Comparison of ENCODE assay signal across 7 mouse cellular contexts in the genomic region with DNA sequence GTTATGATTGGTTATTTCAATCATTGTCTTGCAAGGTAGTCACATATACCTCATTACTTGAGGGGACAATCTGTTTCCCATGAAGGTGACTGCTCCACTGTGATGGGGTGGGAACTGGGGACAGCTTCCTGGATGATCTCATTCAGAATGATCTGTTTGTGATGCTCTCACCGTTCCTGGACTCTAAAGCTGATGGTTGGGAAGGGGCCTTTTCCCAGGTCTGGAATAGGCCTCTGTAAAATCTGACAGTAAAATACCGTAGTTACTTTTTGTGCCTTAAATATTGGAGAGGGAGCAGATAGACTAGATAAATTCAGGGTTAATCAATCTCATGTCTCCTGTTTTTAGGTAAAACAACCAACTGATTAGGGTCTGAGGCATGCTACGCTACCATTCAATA. TPM values are rescaled to one million over a fixed set of nuclear protein-coding genes. Genes with fewer than 3 reads are reported as not detected.
DNase-seq lines count a peak whose midpoint lies in the region; ATAC-seq and TF ChIP-seq lines count a peak whose summit lies in the region.

Rp9 (minus strand) TSS at position 101 of the 400 bp plus-strand sequence.

- no peaks in the 10 kb centered on the region for H3K27me3 ChIP-seq in G1E (ENCODE audit: insufficient read depth, low read length)
- no peaks in the 10 kb centered on the region for H3K27me3 ChIP-seq in forebrain, embryonic 13.5 days
- H3K27me3 ChIP-seq in hindbrain, embryonic 11.5 days (ENCODE audit: control insufficient read depth, insufficient read depth, low read length): no peaks in the 10 kb centered on the region
- no peaks in the 10 kb centered on the region for H3K27me3 ChIP-seq in liver, embryonic 13.5 days

- H3K36me3 ChIP-seq in G1E (replicated peaks): peaks cover 18% of the 10 kb centered on the region
- peaks cover 8% of the 10 kb centered on the region for H3K36me3 ChIP-seq in forebrain, embryonic 13.5 days (ENCODE audit: poor library complexity, severe bottlenecking)
- H3K36me3 ChIP-seq in hindbrain, embryonic 11.5 days (ENCODE audit: control insufficient read depth, insufficient read depth, low read length): no peaks in the 10 kb centered on the region
- H3K36me3 ChIP-seq in liver, embryonic 13.5 days: peaks cover 10% of the 10 kb centered on the region

- TF ChIP-seq CTCF in G1E (IDR thresholded peaks at IDR 0.05; ENCODE audit: low read depth, low read length): no peak

- DNase-seq in G1E (ENCODE audit: low spot score): no peak
- DNase-seq in hindbrain, embryonic 11.5 days (ENCODE audit: low spot score): no peak
- DNase-seq in liver, embryonic 13.5 days: no peak
- DNase-seq in embryo, embryonic 9.5 days (ENCODE audit: extremely low spot score): no peak
- no peak for DNase-seq in thymus, postnatal 36 days

- no peak within 1 kb of the TSS; the same call in 1 of the 2 replicates for H3K27ac ChIP-seq in forebrain, embryonic 13.5 days
- no peak within 1 kb of the TSS for H3K27ac ChIP-seq in hindbrain, embryonic 11.5 days (ENCODE audit: low read depth, low read length)
- H3K27ac ChIP-seq in liver, embryonic 13.5 days: peak within 1 kb of the TSS; percentile 39; the same call in 1 of the 2 replicates

- H3K4me3 ChIP-seq in G1E (ENCODE audit: low read depth, low read length): peak within 1 kb of the TSS; percentile 93
- H3K4me3 ChIP-seq in forebrain, embryonic 13.5 days: peak within 1 kb of the TSS; percentile 88
- H3K4me3 ChIP-seq in hindbrain, embryonic 11.5 days (ENCODE audit: low read depth, low read length): peak within 1 kb of the TSS; percentile 84; the same call in 1 of the 2 replicates
- peak within 1 kb of the TSS; percentile 88 for H3K4me3 ChIP-seq in liver, embryonic 13.5 days (replicated peaks)

- H3K9me3 ChIP-seq in G1E (replicated peaks): no peaks in the 10 kb centered on the region
- H3K9me3 ChIP-seq in forebrain, embryonic 13.5 days (replicated peaks): no peaks in the 10 kb centered on the region
- no peaks in the 10 kb centered on the region for H3K9me3 ChIP-seq in hindbrain, embryonic 11.5 days (ENCODE audit: control insufficient read depth, low read length)
- H3K9me3 ChIP-seq in liver, embryonic 13.5 days (replicated peaks): no peaks in the 10 kb centered on the region

- no peak for ATAC-seq in CD4-positive, CD25-positive, alpha-beta regulatory T cell, adult 4 months
- ATAC-seq in G1E (ENCODE audit: extremely low read depth, insufficient number of reproducible peaks, low FRiP score, poor library complexity, severe bottlenecking): no peak
- ATAC-seq in forebrain, embryonic 13.5 days: no peak
- ATAC-seq in hindbrain, embryonic 11.5 days (ENCODE audit: low FRiP score): no peak
- no peak for ATAC-seq in liver, embryonic 13.5 days (ENCODE audit: low read depth)

- peak within 1 kb of the TSS; percentile 94; the same call in 1 of the 2 replicates for H3K9ac ChIP-seq in forebrain, embryonic 13.5 days
- no peak within 1 kb of the TSS for H3K9ac ChIP-seq in hindbrain, embryonic 11.5 days (ENCODE audit: low read depth, low read length)
- peak within 1 kb of the TSS; percentile 94 for H3K9ac ChIP-seq in liver, embryonic 13.5 days

- WGBS in forebrain, embryonic 13.5 days: 87% methylated on average over 3 of the region's 3 CpGs
- 93% methylated on average over 3 of the region's 3 CpGs for WGBS in hindbrain, embryonic 11.5 days
- WGBS in liver, embryonic 13.5 days (ENCODE audit: insufficient replicate concordance): 75% methylated on average over 3 of the region's 3 CpGs

- H3K4me1 ChIP-seq in G1E (ENCODE audit: insufficient read depth, low read depth, low read length): peaks cover 17% of the 10 kb centered on the region
- H3K4me1 ChIP-seq in forebrain, embryonic 13.5 days: peaks cover 10% of the 10 kb centered on the region
- H3K4me1 ChIP-seq in hindbrain, embryonic 11.5 days (replicated peaks; ENCODE audit: control insufficient read depth, insufficient read depth, low read length): no peaks in the 10 kb centered on the region
- H3K4me1 ChIP-seq in liver, embryonic 13.5 days (replicated peaks): peaks cover 21% of the 10 kb centered on the region

- peak within 1 kb of the TSS; percentile 85 for H3K4me2 ChIP-seq in forebrain, embryonic 13.5 days
- peak within 1 kb of the TSS; percentile 71 for H3K4me2 ChIP-seq in hindbrain, embryonic 11.5 days (replicated peaks; ENCODE audit: low read depth, low read length)
- peak within 1 kb of the TSS; percentile 98 for H3K4me2 ChIP-seq in liver, embryonic 13.5 days

RNA-seq across cellular contexts. Expression of gene Rp9, which starts in this region (rescaled TPM):
- polyA plus RNA-seq in CD4-positive, CD25-positive, alpha-beta regulatory T cell, adult 4 months (2017; shearing (Covaris generic)): 10 to 100 TPM; 18.7 to 25.3 TPM
- total RNA-seq in G1E (2014; fragmentation: Nextera tagmentation) (119 and 130 TPM in 2 replicates), G1E (2017) (100 and 113 TPM in 2 replicates)
- 104 TPM in 2 replicates for polyA plus RNA-seq in G1E (2012)
- 61.2 and 66.2 TPM in 2 replicates for polyA plus RNA-seq in forebrain, embryonic 13.5 days (2015; fragmentation: Nextera tagmentation; extraction: Ambion mirVana)
- polyA plus RNA-seq in hindbrain, embryonic 11.5 days (2014; fragmentation: Nextera tagmentation; extraction: Ambion mirVana): 53.9 and 56.0 TPM in 2 replicates
- polyA plus RNA-seq in liver, embryonic 13.5 days (2015; fragmentation: Nextera tagmentation; extraction: Ambion mirVana): 44.8 and 45.9 TPM in 2 replicates
